Mouse (Mus musculus) adrenal gland, adult 18-20 months (tissue): ENCODE data around the gene Ano10. TPM values are rescaled to one million over a fixed set of nuclear protein-coding genes. Genes with fewer than 3 reads are reported as not detected.

Experiments
- DNase-seq, 2 experiments: peaks; one replicate each; pipeline ENCODE4 v3.0.0; 2021 to 2022; ENCODE audit warnings: low spot score in 2 of 2
- total RNA-seq, 2 experiments: library from RNA; stranded (reverse); gene quantifications; 1 replicate in 1 of 2; 2 replicates in 1 of 2; pipeline ENCODE4 v1.2.3; 2021

Ano10 gene
- total RNA-seq, 2 experiments from 2014 or later: 59.0 to 93.2 TPM

DNA sequence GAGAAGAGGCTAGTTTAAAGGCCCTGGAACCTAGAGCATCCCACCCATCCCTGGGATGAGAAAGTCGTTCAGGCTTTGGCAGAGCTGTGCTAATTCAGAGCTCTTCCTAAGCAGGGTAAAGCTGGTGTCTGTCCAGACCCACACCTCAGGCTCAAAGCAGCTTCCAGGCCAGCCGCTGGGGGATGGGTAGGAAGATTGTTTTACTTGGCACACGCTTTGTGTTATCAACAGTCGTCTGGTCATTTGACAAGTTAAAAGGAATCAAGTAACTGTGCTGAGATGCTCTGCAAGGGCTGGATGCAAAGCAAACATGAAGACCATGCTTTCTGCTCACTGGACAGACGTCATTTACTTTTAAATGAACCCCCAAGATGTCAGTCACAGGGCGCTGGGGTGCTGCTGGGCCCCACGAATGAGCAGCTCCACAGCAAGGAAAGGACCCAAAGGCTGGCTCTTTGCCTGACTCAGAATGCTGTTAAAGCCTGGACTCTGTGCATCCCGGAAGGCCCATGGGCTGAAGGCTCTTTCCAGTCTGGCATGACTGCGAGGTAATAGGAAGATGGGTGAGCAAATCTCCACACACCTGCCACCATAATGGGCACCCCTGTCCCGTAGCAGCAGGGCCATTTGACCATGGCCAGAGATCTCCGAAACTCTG, 88.6 kb downstream of the Ano10 start:
- DNase-seq: no peak

DNA sequence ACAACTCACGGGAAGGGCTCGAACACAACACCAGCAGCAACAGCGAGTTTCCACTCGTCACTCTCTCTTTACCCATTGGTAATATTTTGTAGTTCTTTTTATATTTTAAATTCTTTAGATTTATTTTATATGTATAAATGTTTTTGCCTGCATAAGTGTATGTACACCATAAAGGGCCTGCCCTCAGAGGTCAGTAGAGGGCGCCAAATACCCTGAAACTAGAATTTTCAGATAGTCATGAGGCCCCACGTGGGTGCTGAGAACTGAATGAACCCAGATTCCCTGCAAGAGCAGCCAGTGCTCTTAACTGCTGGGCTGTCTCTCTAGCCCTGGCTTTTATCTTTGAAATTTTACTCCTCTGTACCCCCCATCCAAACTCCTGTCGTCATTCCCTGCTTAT, 89.7 kb downstream of the Ano10 start:
- DNase-seq: no peak

- DNase-seq: peak; percentile 63 to 68
Observed at GRCm38 (mm10) chr9:122199253-122199652, 95.0 kb downstream of the Ano10 start.

DNA sequence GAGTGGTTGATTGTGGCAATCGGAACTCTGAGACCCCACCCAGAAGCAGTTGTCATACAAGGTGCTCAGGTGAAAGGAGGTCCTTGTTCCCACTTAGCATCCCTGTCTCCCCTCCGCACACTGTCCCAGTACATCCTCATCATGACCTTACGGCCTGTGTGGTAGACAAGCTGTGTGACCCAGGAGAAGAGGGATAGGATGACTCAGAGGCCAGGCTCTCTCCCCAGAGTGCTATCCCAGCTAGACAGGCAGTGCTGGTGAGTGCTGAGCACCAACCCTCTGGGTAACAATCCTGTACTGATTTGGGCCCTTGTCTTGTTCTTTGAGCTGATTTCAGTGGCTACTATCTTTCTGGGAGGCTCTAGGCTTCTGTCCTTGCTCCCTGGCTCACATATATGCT, 95.6 kb downstream of the Ano10 start:
- no peak for DNase-seq

GRCm38 (mm10) chr9:122197021-122197420, 97.2 kb downstream of the Ano10 start:
- no peak for DNase-seq

DNA sequence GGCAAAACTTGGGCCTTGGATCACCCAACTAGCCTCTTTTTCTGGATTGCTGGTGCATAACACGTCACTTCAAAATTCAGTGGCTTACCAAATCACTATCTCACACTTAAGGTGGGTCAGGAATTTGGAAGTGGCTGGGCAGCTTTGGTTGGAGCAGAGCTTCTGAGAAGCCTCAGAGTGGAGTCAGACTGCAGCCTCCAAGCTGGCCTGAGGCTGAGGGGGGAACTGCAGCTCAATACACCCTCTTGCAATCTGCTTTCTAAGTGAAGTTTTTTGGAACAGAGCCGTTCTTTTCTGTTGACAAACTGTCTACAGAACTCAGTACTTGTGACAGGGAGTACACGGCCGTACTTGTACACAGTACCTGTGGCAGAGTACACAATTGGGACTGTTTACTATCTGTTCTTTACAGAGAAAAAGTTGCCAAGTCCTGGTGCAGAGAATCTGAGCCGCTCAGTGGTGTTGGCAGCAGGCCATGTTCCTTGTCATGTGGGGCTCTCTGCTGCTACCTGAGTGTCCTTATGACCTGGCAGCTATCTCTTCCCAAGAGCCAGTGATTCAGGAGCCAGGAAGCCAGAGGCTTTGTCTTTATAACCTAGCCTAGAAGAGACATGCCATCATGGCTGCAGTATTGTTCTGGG, 99.1 kb downstream of the Ano10 start:
- no peak for DNase-seq

GRCm38 (mm10) chr9:122193823-122194222, 100.4 kb downstream of the Ano10 start:
- no peak for DNase-seq

- no peak for DNase-seq
Observed at GRCm38 (mm10) chr9:122193361-122193760, 100.9 kb downstream of the Ano10 start.

- DNase-seq: no peak
Observed at GRCm38 (mm10) chr9:122188724-122189123, 105.5 kb downstream of the Ano10 start.

GRCm38 (mm10) chr9:122187451-122187921, 106.7 kb downstream of the Ano10 start:
- DNase-seq: no peak

- no peak for DNase-seq
Observed at GRCm38 (mm10) chr9:122186643-122187226, 107.5 kb downstream of the Ano10 start.

GRCm38 (mm10) chr9:122185953-122186352, 108.3 kb downstream of the Ano10 start:
- no peak for DNase-seq

GRCm38 (mm10) chr9:122185061-122185460, 109.2 kb downstream of the Ano10 start:
- peak; percentile 83 for DNase-seq

DNA sequence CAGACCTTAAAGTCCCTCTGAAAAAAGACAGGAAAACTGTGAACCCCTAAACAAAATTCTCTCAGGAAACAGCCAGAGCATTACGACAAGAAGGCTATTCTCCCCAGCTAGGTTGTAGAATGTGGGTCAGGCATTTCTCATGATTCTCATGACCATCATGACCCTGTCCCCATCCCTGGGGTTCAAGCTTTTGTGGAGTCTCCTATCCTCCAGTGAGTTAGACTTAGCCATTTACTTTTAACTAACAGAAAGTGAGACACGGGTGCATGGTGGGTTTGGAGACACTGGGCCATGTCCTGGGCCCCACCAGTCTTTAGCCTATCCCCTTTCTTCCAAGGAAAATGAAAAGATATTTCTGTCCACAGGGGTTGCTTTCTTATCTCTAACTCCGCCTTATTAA, 109.9 kb downstream of the Ano10 start:
- DNase-seq: no peak

GRCm38 (mm10) chr9:122183074-122183473, 111.1 kb downstream of the Ano10 start:
- no peak for DNase-seq

DNA sequence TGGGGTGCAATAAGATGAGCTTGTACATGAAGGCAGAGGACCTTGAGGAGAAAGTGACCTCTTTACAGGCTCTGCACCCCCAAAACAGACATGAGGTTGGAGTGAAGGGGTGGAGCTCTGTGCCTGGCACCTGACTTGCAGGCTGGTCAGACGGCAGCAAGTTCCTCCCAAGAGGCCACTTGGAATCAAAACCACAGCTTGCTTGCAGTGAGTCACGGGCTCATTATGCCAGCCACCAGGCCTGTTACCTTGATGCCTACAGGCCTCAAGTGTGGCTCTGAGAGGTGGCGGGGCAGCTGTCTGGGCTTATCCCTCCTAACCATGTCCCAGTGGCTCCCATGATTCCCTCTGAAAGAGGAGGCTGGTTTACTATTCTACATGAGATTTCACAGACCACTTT, 114.1 kb downstream of the Ano10 start:
- no peak for DNase-seq

GRCm38 (mm10) chr9:122178427-122178826, 115.8 kb downstream of the Ano10 start:
- DNase-seq: no peak

DNA sequence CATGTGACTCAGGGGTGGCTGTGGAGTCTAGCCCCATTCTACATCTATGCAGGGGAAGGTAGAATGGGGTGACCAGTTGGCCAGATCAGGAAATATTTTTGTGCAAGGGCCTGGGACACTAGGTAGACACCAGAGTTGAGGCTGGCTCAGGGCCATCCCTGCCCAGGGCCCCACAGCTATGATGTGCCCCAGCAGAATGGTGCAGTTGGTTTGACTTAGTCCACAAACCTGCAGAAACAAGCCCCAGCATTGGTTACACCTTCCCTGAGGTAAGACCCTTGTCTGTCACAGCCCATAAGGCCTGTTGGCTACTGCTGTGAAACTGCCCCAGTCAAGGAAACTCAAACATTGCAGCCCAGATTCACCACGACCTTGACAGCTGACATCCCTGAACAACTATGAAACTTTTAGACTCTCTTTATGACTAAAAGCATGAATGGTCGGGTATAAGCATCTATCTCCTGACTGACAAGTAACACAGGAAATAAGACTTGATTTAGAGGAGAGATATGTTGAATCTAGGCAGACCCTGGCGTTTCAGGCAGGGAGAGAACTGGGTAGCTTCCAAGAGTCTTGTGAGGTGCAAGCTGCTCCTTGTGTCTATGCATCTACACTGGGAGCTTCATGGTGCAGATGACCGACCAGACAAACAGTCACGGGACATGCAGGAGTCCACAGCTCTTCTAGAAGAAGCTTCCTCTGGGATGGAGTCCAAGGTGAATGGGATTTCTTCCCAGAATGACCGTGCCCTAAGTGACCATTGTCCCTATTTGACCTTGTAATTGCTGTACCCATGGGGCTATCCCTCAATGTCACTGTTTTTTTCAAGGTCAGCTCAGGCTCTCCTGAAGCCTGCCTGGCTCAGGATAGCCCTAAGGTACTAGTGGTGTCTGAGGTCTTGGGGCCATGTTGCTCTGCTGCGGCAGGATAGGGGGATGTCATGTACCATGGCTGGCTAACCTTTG, 116.7 kb downstream of the Ano10 start:
- DNase-seq: no peak

DNA sequence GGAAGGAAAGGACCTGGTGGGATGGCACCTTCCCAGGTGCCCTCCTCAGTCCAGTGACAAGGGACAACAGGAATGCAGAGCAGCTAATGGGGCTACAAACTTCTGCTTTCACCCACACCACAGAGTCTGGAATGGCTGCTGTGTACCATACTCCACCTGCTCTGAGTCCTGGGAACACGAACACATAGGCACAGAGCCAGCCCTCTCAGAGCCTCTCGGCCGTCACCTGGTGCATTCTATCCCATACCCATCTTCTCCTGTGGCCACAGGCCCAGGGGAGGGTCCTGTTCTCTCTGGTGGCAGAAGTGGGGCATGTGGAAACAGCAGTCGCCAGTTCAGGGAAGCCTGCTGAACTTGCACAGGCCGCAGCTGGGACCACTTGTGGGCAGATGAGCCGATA, 119.5 kb downstream of the Ano10 start:
- no peak for DNase-seq

DNA sequence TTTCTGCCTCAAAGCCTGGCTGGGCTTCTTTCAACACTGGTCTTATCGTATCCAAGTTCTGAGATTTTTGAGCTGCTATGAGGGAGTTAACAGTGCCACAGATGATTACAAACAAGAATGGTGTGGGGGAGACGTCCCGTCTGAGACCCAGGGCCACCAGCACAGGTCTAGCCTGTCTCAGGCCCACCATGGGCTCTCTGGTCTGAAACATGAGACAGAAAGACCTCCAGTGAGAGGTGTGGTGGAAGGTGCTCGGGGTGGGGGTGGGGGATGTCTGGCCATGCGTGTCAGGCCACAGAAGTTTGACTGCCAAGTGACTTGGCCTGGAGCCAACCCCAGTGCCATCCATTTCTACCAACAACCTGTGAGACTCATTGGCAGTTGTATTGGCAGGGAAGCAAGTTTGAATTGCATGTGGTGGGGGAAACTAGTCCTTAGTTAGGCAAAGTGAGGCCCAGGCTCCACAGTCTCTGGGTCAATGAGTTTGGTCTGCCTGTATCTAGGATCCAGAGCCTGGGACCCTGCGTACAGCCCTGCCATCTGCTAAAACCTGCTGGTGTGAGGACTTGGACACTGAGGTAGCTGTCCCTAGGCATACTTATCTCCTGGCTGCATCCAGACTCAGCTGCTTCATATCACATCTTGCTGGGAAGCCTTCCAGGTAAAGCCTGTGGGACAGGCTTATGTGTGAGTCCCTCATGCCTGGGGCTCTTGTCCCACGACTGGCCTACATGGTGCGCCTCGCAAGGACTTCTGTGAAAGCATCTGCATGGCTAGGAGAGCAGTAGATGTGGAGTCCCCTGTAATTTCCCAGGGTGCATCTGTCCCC, 120.6 kb downstream of the Ano10 start:
- DNase-seq: no peak
